Mouse (Mus musculus) kidney, postnatal 0 days (tissue): Measurements from ENCODE around the gene Prrt3. TPM values are rescaled to one million over a fixed set of nuclear protein-coding genes. Genes with fewer than 3 reads are reported as not detected.

ENCODE experiments used
- ATAC-seq: fragments of 200-750 bp; cut with Nextera tagmentation; replicated peaks from 2 replicates; pipeline ENCODE4 v1.8.0; 2017; ENCODE audit warnings: low read depth, moderate number of reproducible peaks, moderate TSS enrichment, moderate library complexity; ENCODE audit not compliant: low FRiP score
- DNase-seq: peaks from one replicate; pipeline ENCODE4 v3.0.0-alpha.2; 2016; ENCODE audit warnings: low spot score
- H3K27ac ChIP-seq: fragments of 300-500 bp; sonication (generic); 2 replicates; pipeline ENCODE4 v1.5.1; 2014; ENCODE audit warnings: mild to moderate bottlenecking
- H3K27me3 ChIP-seq: fragments of 300-500 bp; sonication (generic); 2 replicates; pipeline ENCODE4 v1.6.1; 2014; ENCODE audit warnings: low read length, mixed read lengths; ENCODE audit not compliant: insufficient read depth
- H3K36me3 ChIP-seq: fragments of 300-500 bp; sonication (generic); 2 replicates; pipeline ENCODE4 v1.6.1; 2014; ENCODE audit warnings: low read length, mixed read lengths; ENCODE audit not compliant: insufficient read depth
- H3K4me1 ChIP-seq: fragments of 300-500 bp; sonication (generic); replicated peaks from 2 replicates; pipeline ENCODE4 v1.6.1; 2014; ENCODE audit warnings: antibody characterized with exemption, low read length, mixed read lengths; ENCODE audit not compliant: insufficient read depth
- H3K4me2 ChIP-seq: fragments of 300-500 bp; sonication (generic); 2 replicates; pipeline ENCODE4 v1.6.1; 2014; ENCODE audit warnings: mild to moderate bottlenecking, low read length, moderate library complexity, mixed read lengths
- H3K4me3 ChIP-seq: fragments of 300-500 bp; sonication (generic); replicated peaks from 2 replicates; pipeline ENCODE4 v1.5.1; 2014; ENCODE audit warnings: low read depth, low read length
- H3K9ac ChIP-seq: fragments of 300-500 bp; sonication (generic); 2 replicates; pipeline ENCODE4 v1.6.1; 2014; ENCODE audit warnings: low read depth, low read length
- H3K9me3 ChIP-seq: fragments of 300-500 bp; sonication (generic); replicated peaks from 2 replicates; pipeline ENCODE4 v1.6.1; 2016; ENCODE audit warnings: low read length, inconsistent platforms, mixed read lengths
- CTCF ChIP-seq: IDR thresholded peaks from 2 replicates; pipeline ENCODE4 v1.5.1; 2016; ENCODE audit warnings: antibody characterized with exemption, low read depth, mild to moderate bottlenecking, moderate library complexity
- WGBS: fragments of 180-500 bp; shearing (Covaris S2); extraction: QIAGEN DNeasy Blood & Tissue Kit; methylation state at CpG from one replicate; pipeline ENCODE4 v1.1.7; 2014; 5-methylcytosine and 5-hydroxymethylcytosine counted together
- microRNA-seq: library from miRNA; unstranded; fragments of <30 nt; microRNA quantifications from one replicate; pipeline ENCODE4, GENCODE M21; 2016
- polyA plus RNA-seq: library from polyadenylated mRNA; unstranded; fragments of >200 nt; fragmentation: Nextera tagmentation; extraction: Ambion mirVana; gene quantifications from 2 replicates; pipeline ENCODE4 v1.2.1, GENCODE M21; 2015

Gene Prrt3
- polyA plus RNA-seq, 1 experiment from 2014 or later = 0.55 TPM

GRCm38 (mm10) chr6:113447639-113448038, 54.1 kb downstream of the Prrt3 start:
- peaks cover 19% of the 10 kb centered on the region for H3K36me3 ChIP-seq
- H3K9ac ChIP-seq = no peak overlapping the region
- 94% methylated on average over 4 of the region's 4 CpGs for WGBS
- H3K27ac ChIP-seq = no peak overlapping the region
- H3K4me1 ChIP-seq = no peaks in the 10 kb centered on the region
- no peak for DNase-seq
- ATAC-seq = no peak
- TF ChIP-seq CTCF = no peak
- no peak overlapping the region for H3K4me3 ChIP-seq
- H3K4me2 ChIP-seq = no peak overlapping the region
- H3K27me3 ChIP-seq = no peaks in the 10 kb centered on the region
- H3K9me3 ChIP-seq = no peaks in the 10 kb centered on the region

- ATAC-seq (peak; percentile 35; the same call in 1 of the 2 replicates), DNase-seq (no peak)
- Histone ChIP-seq H3K9me3 (no peaks in the 10 kb centered on the region), H3K4me2 (no peak overlapping the region), H3K27me3 (no peaks in the 10 kb centered on the region), H3K4me3 (no peak overlapping the region), H3K27ac (peak overlapping the region; percentile 73), H3K9ac (no peak overlapping the region), H3K36me3 (peaks cover 19% of the 10 kb centered on the region), H3K4me1 (no peaks in the 10 kb centered on the region)
- 62% methylated on average over 6 of the region's 8 CpGs for WGBS
- no peak for TF ChIP-seq CTCF
Observed at GRCm38 (mm10) chr6:113444207-113444965, 57.3 kb downstream of the Prrt3 start.

Small RNA genes lying within 50 kb of the gene (microRNA-seq; reads per million reads assigned to microRNA genes)
- not detected for gene Gm23365

Other genes starting within 250 kb of the Prrt3 start
- gene Cpne9, start 219.6 kb downstream of the Prrt3 start, polyA plus RNA-seq = not detected in 2 replicates
- gene Brpf1, start 194.8 kb downstream of the Prrt3 start, polyA plus RNA-seq = 12.2 and 12.5 TPM in 2 replicates
- 14.0 TPM in 2 replicates for gene Ogg1, start 175.0 kb downstream of the Prrt3 start, polyA plus RNA-seq
- gene Camk1, start 157.9 kb downstream of the Prrt3 start, polyA plus RNA-seq = 90.6 and 99.7 TPM in 2 replicates
- gene Tada3, start 124.0 kb downstream of the Prrt3 start, polyA plus RNA-seq = 37.9 and 39.9 TPM in 2 replicates
- 375 and 420 TPM in 2 replicates for gene Arpc4, start 123.8 kb downstream of the Prrt3 start, polyA plus RNA-seq
- 1.5 and 2.0 TPM in 2 replicates for gene Ttll3, start 112.7 kb downstream of the Prrt3 start, polyA plus RNA-seq
- 24.4 and 30.5 TPM in 2 replicates for gene Rpusd3, start 82.6 kb downstream of the Prrt3 start, polyA plus RNA-seq
- gene Cidec, start 66.2 kb downstream of the Prrt3 start, polyA plus RNA-seq = 0.17 and 0.23 TPM in 2 replicates
- gene Jagn1, start 59.4 kb downstream of the Prrt3 start, polyA plus RNA-seq = 111 and 114 TPM in 2 replicates
- gene Il17re, start 43.4 kb downstream of the Prrt3 start, polyA plus RNA-seq = 10.9 and 11.1 TPM in 2 replicates
- gene Il17rc, start 30.5 kb downstream of the Prrt3 start, polyA plus RNA-seq = 28.0 and 28.8 TPM in 2 replicates
- 25.7 and 28.7 TPM in 2 replicates for gene Creld1, start 18.6 kb downstream of the Prrt3 start, polyA plus RNA-seq
- 114 and 118 TPM in 2 replicates for gene Emc3, start 29.7 kb upstream of the Prrt3 start, polyA plus RNA-seq
- 3.0 and 5.1 TPM in 2 replicates for gene Fancd2, start 29.8 kb upstream of the Prrt3 start, polyA plus RNA-seq
- 1.6 TPM in 2 replicates for gene Fancd2os, start 98.8 kb upstream of the Prrt3 start, polyA plus RNA-seq
- gene Brk1, start 102.8 kb upstream of the Prrt3 start, polyA plus RNA-seq = 236 and 242 TPM in 2 replicates
- 33.5 and 36.9 TPM in 2 replicates for gene Vhl, start 122.0 kb upstream of the Prrt3 start, polyA plus RNA-seq
- gene Irak2, start 136.5 kb upstream of the Prrt3 start, polyA plus RNA-seq = 5.3 and 6.7 TPM in 2 replicates
- gene Tatdn2, start 195.1 kb upstream of the Prrt3 start, polyA plus RNA-seq = 0.78 and 0.95 TPM in 2 replicates
- gene Ghrl, start 217.9 kb upstream of the Prrt3 start, polyA plus RNA-seq = not detected in 2 replicates
- gene Sec13, start 238.8 kb upstream of the Prrt3 start, polyA plus RNA-seq = 216 and 238 TPM in 2 replicates